Mouse (Mus musculus) bone marrow macrophage, adult 2 months (primary cell): ENCODE measurements around the gene Olfr1350.

Source experiments
- CTCF ChIP-seq: IDR thresholded peaks from 2 replicates; pipeline ENCODE4 v1.5.1; 2012; ENCODE audit warnings: low read depth, mild to moderate bottlenecking, low read length, moderate library complexity
- POLR2A ChIP-seq: IDR thresholded peaks from 2 replicates; pipeline ENCODE4 v1.6.1; 2012; ENCODE audit warnings: mild to moderate bottlenecking, low read depth, low read length, borderline replicate concordance

- no peak for TF ChIP-seq POLR2A
- TF ChIP-seq CTCF, result peak; percentile 35; the same call in 1 of the 2 replicates
Observed at GRCm38 (mm10) chr7:6526141-6526540, 38.5 kb upstream of the Olfr1350 start.
